Mouse (Mus musculus) embryonic facial prominence, embryonic 12.5 days (tissue): ENCODE results near the gene Scgb1b27. TPM values are rescaled to one million over a fixed set of nuclear protein-coding genes. Genes with fewer than 3 reads are reported as not detected.
"Not testable (repeated sequence)": the region's sequence is repeated elsewhere in the genome, so short reads cannot be mapped to it uniquely, and the experiment has no call there.

Experiments used
- ATAC-seq: fragments of 200-750 bp; cut with Nextera tagmentation; 2 replicates; pipeline ENCODE4 v1.8.0; 2017; ENCODE audit not compliant: insufficient number of reproducible peaks, insufficient read depth, low FRiP score, low TSS enrichment
- H3K27ac ChIP-seq: fragments of 300-500 bp; sonication (generic); 2 replicates; pipeline ENCODE4 v1.5.1; 2016; ENCODE audit warnings: mild to moderate bottlenecking
- H3K27me3 ChIP-seq: fragments of 300-500 bp; sonication (generic); 2 replicates; pipeline ENCODE4 v1.6.1; 2016; ENCODE audit warnings: mild to moderate bottlenecking, moderate library complexity
- H3K36me3 ChIP-seq: fragments of 300-500 bp; sonication (generic); 2 replicates; pipeline ENCODE4 v1.6.1; 2016; ENCODE audit warnings: mild to moderate bottlenecking
- H3K4me1 ChIP-seq: fragments of 300-500 bp; sonication (generic); 2 replicates; pipeline ENCODE4 v1.6.1; 2016
- H3K4me2 ChIP-seq: fragments of 300-500 bp; sonication (generic); replicated peaks from 2 replicates; pipeline ENCODE4 v1.6.1; 2016; ENCODE audit warnings: mild to moderate bottlenecking, moderate library complexity
- H3K4me3 ChIP-seq: fragments of 300-500 bp; sonication (generic); 2 replicates; pipeline ENCODE4 v1.5.1; 2016; ENCODE audit warnings: mild to moderate bottlenecking
- H3K9ac ChIP-seq: fragments of 300-500 bp; sonication (generic); 2 replicates; pipeline ENCODE4 v1.6.1; 2016; ENCODE audit warnings: mild to moderate bottlenecking, moderate library complexity
- H3K9me3 ChIP-seq: fragments of 300-500 bp; sonication (generic); 2 replicates; pipeline ENCODE4 v1.6.1; 2016; ENCODE audit warnings: mild to moderate bottlenecking, moderate library complexity
- WGBS: fragments of 180-500 bp; shearing (Covaris S2); methylation state at CpG from one replicate; pipeline ENCODE4 v1.1.7; 2016; 5-methylcytosine and 5-hydroxymethylcytosine counted together
- polyA plus RNA-seq: library from polyadenylated mRNA; unstranded; fragments of >200 nt; fragmentation: Nextera tagmentation; extraction: Ambion mirVana; gene quantifications from 2 replicates; pipeline ENCODE4 v1.2.1, GENCODE M21; 2016

The Scgb1b27 gene
- polyA plus RNA-seq, result not detected in 2 replicates

GRCm38 (mm10) chr7:34021183-34021582 is at the start of gene Scgb1b27:
Gene Scgb1b27, plus strand, starts transcription at chr7:34021483.
- H3K4me3 ChIP-seq, ATAC-seq, H3K9ac ChIP-seq, H3K27me3 ChIP-seq, H3K4me1 ChIP-seq, H3K36me3 ChIP-seq, H3K27ac ChIP-seq, H3K4me2 ChIP-seq: not testable (repeated sequence)
- peaks cover 34% of the 10 kb centered on the region for H3K9me3 ChIP-seq
- WGBS, result 81% methylated on average over 1 of the region's 1 CpGs

DNA sequence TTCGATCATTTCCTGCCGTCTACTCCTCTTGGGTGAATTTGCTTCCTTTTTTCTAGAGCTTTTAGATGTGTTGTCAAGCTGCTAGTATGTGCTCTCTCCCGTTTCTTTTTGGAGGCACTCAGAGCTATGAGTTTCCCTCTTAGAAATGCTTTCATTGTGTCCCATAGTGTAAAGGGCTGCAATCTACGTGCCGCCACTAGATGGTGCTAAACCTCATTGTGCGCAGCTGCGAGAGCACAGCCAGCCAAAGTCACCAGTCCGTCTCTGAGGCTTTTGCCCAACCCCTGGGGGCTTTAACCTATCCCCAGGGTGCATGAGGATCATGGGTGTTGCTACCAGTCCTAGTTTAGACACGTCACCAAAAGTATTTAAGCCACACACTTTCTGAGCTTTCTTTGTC is 39.0 kb upstream of the Scgb1b27 start:
- WGBS, result 23% methylated on average over 8 of the region's 9 CpGs
- H3K27me3 ChIP-seq, H3K27ac ChIP-seq, H3K4me3 ChIP-seq, H3K9ac ChIP-seq, H3K36me3 ChIP-seq, ATAC-seq, H3K4me2 ChIP-seq, H3K9me3 ChIP-seq, H3K4me1 ChIP-seq: not testable (repeated sequence)

- Histone ChIP-seq H3K9ac (no peak within 1 kb of the TSS), H3K27me3 (no peaks in the 10 kb centered on the region), H3K27ac (no peak within 1 kb of the TSS), H3K4me1 (no peaks in the 10 kb centered on the region), H3K4me3 (no peak within 1 kb of the TSS), H3K4me2 (no peak within 1 kb of the TSS), H3K36me3 (no peaks in the 10 kb centered on the region), H3K9me3 (peaks cover 38% of the 10 kb centered on the region)
- ATAC-seq, result no peak
- 67% methylated on average over 4 of the region's 4 CpGs for WGBS
These were observed 7.4 kb upstream of the Scgb1b27 start, which contains the start of gene Scgb2b27 for GRCm38 (mm10) chr7:34013842-34014241. Gene Scgb2b27, minus strand, starts transcription at chr7:34013942.

GRCm38 (mm10) chr7:34025641-34026040 is 4.4 kb downstream of the Scgb1b27 start:
- H3K9me3 ChIP-seq, result peaks cover 46% of the 10 kb centered on the region
- H3K4me1 ChIP-seq, result no peaks in the 10 kb centered on the region
- no peak for ATAC-seq
- no peak overlapping the region for H3K9ac ChIP-seq
- no peak overlapping the region for H3K4me3 ChIP-seq
- no peaks in the 10 kb centered on the region for H3K27me3 ChIP-seq
- H3K27ac ChIP-seq, result no peak overlapping the region
- WGBS, result 79% methylated on average over 4 of the region's 4 CpGs
- no peak overlapping the region for H3K4me2 ChIP-seq
- no peaks in the 10 kb centered on the region for H3K36me3 ChIP-seq

- WGBS, result 85% methylated on average over 9 of the region's 9 CpGs
- H3K27me3 ChIP-seq, H3K4me2 ChIP-seq, H3K4me1 ChIP-seq, ATAC-seq, H3K27ac ChIP-seq, H3K9ac ChIP-seq, H3K36me3 ChIP-seq, H3K4me3 ChIP-seq: not testable (repeated sequence)
- H3K9me3 ChIP-seq, result peaks cover 43% of the 10 kb centered on the region
These were observed 5.9 kb downstream of the Scgb1b27 start for GRCm38 (mm10) chr7:34027202-34027601.

DNA sequence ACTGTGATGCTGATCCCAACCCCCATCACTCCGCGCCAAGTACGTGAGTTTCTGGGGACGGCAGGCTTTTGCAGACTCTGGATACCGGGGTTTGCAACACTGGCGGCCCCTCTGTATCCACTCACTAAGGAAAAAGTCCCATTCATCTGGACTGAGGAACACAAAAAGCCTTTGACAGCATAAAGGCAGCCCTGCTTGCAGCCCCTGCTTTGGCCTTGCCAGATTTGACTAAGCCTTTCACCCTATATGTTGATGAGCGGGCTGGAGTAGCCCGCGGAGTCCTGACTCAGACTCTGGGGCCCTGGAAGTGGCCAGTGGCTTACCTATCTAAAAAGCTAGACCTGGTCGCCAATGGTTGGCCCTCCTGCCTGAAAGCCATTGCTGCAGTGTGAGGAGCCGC is 8.7 kb downstream of the Scgb1b27 start:
- H3K9ac ChIP-seq, result no peak overlapping the region
- WGBS, result 92% methylated on average over 11 of the region's 11 CpGs
- no peak for ATAC-seq
- no peak overlapping the region for H3K4me2 ChIP-seq
- H3K27ac ChIP-seq, result no peak overlapping the region
- no peaks in the 10 kb centered on the region for H3K4me1 ChIP-seq
- H3K36me3 ChIP-seq, result no peaks in the 10 kb centered on the region
- peaks cover 36% of the 10 kb centered on the region; the same call in 1 of the 2 replicates for H3K9me3 ChIP-seq
- H3K4me3 ChIP-seq, result no peak overlapping the region
- no peaks in the 10 kb centered on the region for H3K27me3 ChIP-seq

DNA sequence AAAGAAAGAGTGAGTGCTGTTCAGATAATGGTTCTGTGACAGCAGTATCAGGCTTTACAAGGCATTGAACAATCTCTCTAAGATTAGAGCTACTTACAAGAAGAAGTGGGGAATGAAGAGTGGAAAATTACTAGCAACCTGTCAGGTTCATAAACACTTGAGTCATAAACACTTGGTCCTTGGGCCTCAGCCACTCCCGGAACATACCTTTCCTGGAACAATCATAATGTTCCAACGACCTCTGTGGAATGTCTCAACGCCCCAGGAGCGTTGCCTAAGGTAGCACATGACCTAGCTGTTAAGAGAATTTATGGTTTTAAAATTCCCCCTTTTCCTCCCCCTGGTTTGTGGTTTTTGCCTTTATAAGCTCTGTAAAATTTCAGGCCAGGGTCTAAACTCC is 13.3 kb downstream of the Scgb1b27 start:
- H3K4me2 ChIP-seq, H3K4me1 ChIP-seq, ATAC-seq, H3K4me3 ChIP-seq, H3K27me3 ChIP-seq, H3K36me3 ChIP-seq, H3K9ac ChIP-seq, H3K27ac ChIP-seq: not testable (repeated sequence)
- WGBS, result 71% methylated on average over 3 of the region's 4 CpGs
- peaks cover 26% of the 10 kb centered on the region; the same call in 1 of the 2 replicates for H3K9me3 ChIP-seq

DNA sequence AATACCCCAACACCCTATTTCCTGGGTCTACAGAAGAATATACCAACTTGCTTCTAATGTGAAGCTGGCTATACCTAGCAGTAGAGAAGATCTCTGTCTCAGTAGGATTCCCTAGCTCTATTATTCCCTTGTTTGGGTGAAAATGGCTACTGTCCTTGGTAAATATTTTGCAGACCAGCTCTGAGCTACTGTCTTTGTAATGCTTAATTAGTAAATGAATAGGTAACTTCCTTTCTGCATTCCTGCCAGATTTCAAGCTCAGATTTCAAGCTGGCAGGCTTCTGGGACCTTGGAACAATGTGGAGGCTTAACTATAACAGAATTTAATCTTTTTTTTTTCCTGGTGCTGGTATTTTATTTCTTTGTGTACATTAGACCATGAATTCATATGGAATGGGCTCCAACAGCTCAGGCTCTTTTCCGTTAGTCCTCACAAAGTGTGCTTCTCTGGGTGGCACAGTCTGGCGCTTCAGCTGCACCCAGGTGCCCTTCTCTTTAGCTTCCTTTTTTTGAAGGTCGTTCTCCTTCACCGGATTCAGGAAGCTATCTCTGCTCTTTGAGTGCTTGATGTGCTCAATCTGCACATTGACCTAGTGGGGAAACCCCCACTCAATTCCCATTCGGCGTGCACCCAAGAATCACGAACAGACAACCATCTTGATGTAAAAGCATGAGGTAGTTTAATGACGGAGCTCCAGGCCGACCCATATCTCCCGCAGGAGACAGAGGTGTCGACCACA is 15.0 kb downstream of the Scgb1b27 start:
- 87% methylated on average over 11 of the region's 11 CpGs for WGBS
- not testable (repeated sequence) for H3K4me1 ChIP-seq, ATAC-seq, H3K4me3 ChIP-seq, H3K27ac ChIP-seq, H3K4me2 ChIP-seq, H3K27me3 ChIP-seq, H3K9ac ChIP-seq, H3K36me3 ChIP-seq
- H3K9me3 ChIP-seq, result peaks cover 23% of the 10 kb centered on the region; the same call in 1 of the 2 replicates

DNA sequence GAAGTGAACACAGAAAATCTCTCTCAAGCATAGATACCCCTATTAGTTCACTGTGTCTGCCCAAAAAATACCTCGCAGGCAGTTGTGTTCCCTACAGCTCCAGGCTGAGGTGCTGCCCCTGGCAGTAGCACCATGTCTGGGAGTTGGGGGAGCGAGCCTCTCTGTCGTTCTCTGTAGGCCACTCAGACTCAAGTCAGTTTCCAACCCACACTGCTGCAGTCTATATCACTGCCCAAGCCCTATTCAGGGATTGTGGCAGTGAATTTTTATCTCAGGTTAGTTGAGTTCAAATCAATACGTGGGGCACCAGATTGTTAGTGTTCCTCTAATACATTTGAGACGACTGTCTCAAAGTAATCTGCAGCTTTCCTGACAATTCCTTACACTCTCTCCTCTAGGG is 46.8 kb downstream of the Scgb1b27 start:
- not testable (repeated sequence) for H3K4me3 ChIP-seq, H3K9me3 ChIP-seq, H3K9ac ChIP-seq, ATAC-seq, H3K4me2 ChIP-seq, H3K27me3 ChIP-seq, H3K36me3 ChIP-seq, H3K27ac ChIP-seq, H3K4me1 ChIP-seq
- 78% methylated on average over 5 of the region's 5 CpGs for WGBS

Other genes starting within 250 kb of the Scgb1b27 start
- not detected in 2 replicates for gene Scgb2b26, start 76.4 kb upstream of the Scgb1b27 start, polyA plus RNA-seq
- gene Scgb2b27, start 7.5 kb upstream of the Scgb1b27 start, polyA plus RNA-seq, result not detected in 2 replicates
- not detected in 2 replicates for gene Scgb1b30, start 73.9 kb downstream of the Scgb1b27 start, polyA plus RNA-seq
- gene Wtip, start 111.8 kb downstream of the Scgb1b27 start, polyA plus RNA-seq, result 7.7 and 8.7 TPM in 2 replicates
- gene Uba2, start 148.1 kb downstream of the Scgb1b27 start, polyA plus RNA-seq, result 245 and 255 TPM in 2 replicates
- 67.1 and 69.9 TPM in 2 replicates for gene Pdcd2l, start 175.2 kb downstream of the Scgb1b27 start, polyA plus RNA-seq
- 255 and 263 TPM in 2 replicates for gene Gpi1, start 208.9 kb downstream of the Scgb1b27 start, polyA plus RNA-seq
- gene Gm6096, start 229.6 kb downstream of the Scgb1b27 start, polyA plus RNA-seq, result not detected in 2 replicates